Mouse (Mus musculus) splenic B cell, adult 2 months (primary cell): ENCODE measurements around the gene Ccdc61.

Experiments
- DNase-seq: peaks from one replicate; pipeline ENCODE4 v3.0.0-alpha.2; 2011; ENCODE audit warnings: low read depth, low spot score
- H3K27me3 ChIP-seq: 2 replicates; pipeline ENCODE4 v1.6.1; 2012; ENCODE audit warnings: mild to moderate bottlenecking, low read length, moderate library complexity, mixed read lengths; ENCODE audit not compliant: control insufficient read depth, poor library complexity, insufficient read depth, severe bottlenecking
- H3K36me3 ChIP-seq: 2 replicates; pipeline ENCODE4 v1.6.1; 2012; ENCODE audit warnings: mild to moderate bottlenecking, low read length, moderate library complexity, mixed read lengths; ENCODE audit not compliant: control insufficient read depth, poor library complexity, insufficient read depth, severe bottlenecking

Gene Ccdc61

GRCm38 (mm10) chr7:18848395-18848794 lies 61.8 kb downstream of the Ccdc61 start:
- H3K36me3 ChIP-seq, result no peaks in the 10 kb centered on the region
- no peaks in the 10 kb centered on the region for H3K27me3 ChIP-seq
- DNase-seq, result no peak

- Histone ChIP-seq H3K27me3 (no peaks in the 10 kb centered on the region), H3K36me3 (no peaks in the 10 kb centered on the region)
- DNase-seq, result no peak
Measured at GRCm38 (mm10) chr7:18844811-18845210, 65.4 kb downstream of the Ccdc61 start.

GRCm38 (mm10) chr7:18841174-18841567 lies 69.0 kb downstream of the Ccdc61 start:
- no peaks in the 10 kb centered on the region for H3K36me3 ChIP-seq
- no peaks in the 10 kb centered on the region for H3K27me3 ChIP-seq
- no peak for DNase-seq
